Mouse (Mus musculus): ENCODE data around the gene Kif21b.

Gene Kif21b

DNA sequence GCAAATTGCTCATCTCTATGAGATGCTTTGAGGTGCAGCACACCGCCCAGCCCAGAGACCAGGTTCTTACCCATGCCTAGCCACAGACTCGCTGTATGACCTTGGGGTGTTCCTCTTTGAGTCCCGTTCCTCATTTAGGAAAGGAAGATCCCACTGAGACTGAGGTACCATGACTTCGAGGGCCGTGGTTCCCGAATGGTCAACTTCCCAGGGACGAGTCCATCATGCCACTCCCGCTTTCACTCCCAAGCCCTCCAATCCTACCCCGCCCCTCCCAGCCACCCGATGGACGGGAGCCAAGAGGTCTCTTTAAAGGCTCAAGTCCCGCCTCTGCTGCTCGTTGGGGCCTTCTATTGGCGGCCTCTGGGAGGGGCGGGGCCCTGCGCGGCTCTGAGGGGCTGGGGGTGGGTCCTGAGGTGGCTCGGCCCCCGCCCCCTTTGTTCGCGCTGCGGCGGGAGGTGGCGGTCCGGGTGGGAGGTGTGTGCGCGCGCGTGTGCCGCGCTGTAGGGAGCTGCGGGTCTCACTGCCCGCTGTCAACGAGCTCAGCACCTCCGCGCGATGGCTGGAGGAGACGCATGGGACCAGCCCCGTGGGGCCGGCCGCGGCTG lies at the start of gene Kif21b:
TSS of gene Kif21b (plus strand) at position 439 of the 608 bp plus-strand sequence.
- DNase-seq: peak; percentile 84 to 87

- DNase-seq: no peak
Observed at GRCm38 (mm10) chr1:136085988-136086685, 45.1 kb upstream of the Kif21b start.

DNA sequence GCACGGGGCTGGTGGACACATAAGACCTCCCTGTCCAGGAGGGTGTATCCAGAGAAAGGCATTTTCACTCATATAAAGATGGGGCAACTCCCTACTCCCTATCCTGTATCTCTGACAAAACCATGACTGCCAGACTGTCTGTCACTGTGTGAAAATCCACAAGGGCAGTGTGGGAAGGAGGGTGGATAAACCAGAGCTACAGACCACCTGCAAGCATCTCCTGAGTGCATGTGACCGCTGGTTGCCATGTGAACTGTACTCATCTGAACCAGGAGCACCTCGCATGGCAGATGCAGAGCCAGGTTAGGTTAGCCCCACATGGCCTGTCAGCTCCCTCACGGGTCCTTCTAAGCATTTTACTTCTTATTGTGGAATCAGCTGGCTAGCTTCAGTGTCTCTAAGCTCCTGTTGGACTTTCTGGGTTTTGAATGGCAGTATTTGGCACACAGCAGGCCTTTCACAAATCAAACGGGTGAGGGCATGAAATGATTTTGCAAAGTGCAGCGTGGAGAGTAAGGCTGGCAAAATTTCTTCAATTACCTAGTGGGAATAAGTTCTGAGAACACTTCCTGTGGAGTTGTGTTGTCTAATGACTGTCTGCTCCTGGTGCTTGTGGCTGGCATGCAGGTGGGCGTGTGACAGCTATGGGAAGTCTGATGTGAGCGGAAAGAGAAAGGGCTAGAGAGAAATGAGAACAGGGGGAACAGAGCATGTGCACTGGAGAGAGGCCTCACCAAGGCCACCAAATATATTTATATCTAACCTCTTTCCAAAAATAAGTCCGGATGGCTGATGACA lies 41.6 kb upstream of the Kif21b start:
- DNase-seq: no peak

GRCm38 (mm10) chr1:136093726-136094125 lies 37.5 kb upstream of the Kif21b start:
- no peak for DNase-seq

GRCm38 (mm10) chr1:136094807-136095206 lies 36.4 kb upstream of the Kif21b start:
- DNase-seq: no peak

DNA sequence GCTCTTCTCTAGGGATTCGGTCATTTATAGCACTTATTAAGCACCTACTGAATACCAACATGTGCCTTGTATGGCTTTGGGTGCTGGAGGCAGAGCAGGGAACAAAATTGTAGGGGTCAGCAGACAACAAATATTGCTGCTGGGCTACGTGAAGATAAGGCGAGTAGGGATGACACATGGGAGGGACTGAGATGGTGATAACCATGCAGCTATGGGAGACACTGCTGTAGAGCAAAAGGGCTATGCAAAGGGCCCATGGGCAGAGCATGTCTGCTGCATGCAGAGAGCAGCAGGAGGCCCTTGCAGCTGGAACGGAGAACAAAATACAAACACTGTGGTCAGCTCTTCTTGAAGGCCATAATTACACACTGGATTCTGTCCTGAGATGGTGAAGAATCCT lies 29.1 kb upstream of the Kif21b start:
- no peak for DNase-seq

DNA sequence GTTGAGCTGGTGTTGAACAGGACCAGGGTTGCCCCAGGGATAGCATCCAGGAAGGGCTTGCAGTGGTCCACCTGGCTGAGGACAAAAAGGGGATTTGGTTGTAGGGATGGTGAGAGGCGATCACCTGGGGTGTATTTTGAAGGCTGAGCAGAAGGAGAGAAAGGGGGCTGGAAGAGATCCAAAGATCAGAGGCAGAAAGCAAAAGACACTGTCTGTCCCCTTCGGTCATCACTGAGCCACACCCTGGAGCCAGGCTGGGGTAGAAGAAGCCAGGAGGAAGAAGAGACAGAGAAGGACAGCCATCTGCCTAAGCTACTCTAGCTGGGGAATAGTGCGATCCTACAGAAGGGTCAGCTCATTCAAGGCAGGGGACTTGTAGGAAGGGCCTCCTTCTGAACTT lies 28.6 kb upstream of the Kif21b start:
- no peak for DNase-seq

GRCm38 (mm10) chr1:136102981-136103380 lies 28.2 kb upstream of the Kif21b start:
- no peak for DNase-seq

DNA sequence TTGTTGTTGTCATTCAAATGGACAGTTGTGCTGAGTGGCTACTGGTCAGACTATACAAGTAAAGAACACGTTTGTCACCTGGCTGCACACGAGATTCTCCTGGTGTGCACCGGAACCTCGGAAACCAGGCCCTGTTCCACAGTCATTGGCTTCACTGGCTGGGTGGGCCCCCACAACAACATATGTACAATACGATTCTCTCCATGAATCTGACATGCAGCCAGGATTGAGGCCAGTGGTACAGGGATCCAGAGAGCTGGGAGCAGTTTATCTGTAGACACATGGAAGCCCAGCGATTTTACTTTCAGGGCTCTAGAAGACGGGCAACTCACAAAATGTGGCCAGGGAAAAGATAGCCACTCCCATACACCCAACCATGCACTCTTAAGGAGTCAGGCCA lies 27.5 kb upstream of the Kif21b start:
- no peak for DNase-seq

- no peak for DNase-seq
Observed at GRCm38 (mm10) chr1:136104741-136105140, 26.4 kb upstream of the Kif21b start.

- DNase-seq: no peak
Observed at GRCm38 (mm10) chr1:136109464-136109863, 21.7 kb upstream of the Kif21b start.

DNA sequence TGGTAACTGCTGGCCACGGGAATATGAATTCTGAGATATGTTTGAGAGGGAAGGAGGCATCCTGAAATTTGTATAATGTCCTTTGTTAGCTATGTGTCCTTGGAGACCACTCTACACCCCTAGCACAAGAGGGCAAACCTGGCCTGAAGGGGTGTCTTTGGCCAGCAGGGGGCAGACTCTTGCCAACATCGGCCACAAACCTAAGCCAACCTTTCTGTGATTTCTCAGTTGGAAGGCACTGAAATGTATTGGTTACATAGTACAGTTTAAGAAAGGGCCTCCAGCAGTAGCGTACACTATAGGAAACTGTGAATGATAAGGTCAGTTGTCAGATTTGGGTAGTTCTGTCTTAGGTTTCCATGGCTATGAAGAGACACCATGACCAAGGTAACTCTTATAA lies 15.0 kb upstream of the Kif21b start:
- peak; percentile 51 to 86 for DNase-seq

- DNase-seq: no peak
Observed at GRCm38 (mm10) chr1:136117069-136117468, 14.1 kb upstream of the Kif21b start.

DNA sequence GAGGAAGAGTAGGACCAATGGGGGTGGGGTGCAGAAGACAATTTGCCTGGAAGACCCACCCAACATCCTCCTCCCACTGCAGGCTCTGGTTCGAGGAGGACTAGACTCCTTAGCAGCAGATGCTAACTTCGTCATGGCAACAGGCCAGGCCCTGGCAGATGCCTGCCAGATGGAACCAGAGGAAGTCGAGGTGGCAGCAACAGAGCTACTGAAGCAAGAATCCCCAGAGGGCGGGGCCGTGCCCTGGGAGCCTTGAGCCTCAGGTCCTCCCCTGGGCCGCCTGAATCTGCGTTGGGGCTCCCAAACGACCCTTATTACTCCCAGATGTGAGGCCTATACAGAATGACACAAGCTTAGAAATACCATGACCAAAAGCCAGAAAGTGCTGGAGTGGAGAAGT lies 12.3 kb upstream of the Kif21b start:
- peak in 1 of 2 experiments; percentile 26 for DNase-seq

DNA sequence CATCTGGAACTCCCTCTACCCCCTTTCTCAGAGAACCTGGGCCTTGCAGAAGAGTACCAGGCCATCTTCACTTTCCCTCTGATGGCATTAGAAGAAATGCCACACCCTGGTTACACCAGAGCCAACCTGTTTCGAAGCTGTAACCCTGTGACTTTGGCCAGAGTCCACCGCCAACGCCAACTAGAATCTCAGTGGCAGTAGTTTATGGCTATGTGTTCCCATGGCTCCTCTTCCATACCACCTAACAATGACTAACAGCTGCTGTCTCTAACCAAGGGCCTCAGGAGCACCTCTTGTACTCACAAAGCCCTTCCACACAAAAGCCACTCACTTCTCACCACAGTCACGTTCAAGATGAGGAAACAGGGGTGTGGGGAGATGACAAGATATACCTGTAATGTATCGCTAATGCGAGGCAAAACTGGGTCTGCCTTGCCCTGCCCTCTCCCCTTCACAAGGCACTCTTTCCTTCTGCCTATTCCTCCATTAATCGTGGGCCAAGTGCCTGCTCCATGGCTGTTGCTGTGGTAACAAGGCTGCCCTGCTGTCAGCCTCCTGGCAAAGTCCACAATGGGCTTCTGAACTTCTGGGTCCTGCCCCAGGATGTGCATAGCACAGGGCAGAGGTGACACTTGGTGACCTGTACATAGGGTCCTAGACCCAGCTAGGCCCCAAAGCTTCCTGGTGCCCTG lies 11.5 kb upstream of the Kif21b start:
- peak in 1 of 2 experiments; percentile 25 for DNase-seq

- no peak for DNase-seq
Observed at GRCm38 (mm10) chr1:136120263-136120603, 11.0 kb upstream of the Kif21b start.

GRCm38 (mm10) chr1:136120785-136121184 lies 10.4 kb upstream of the Kif21b start:
- DNase-seq: no peak

- DNase-seq: no peak
Observed at GRCm38 (mm10) chr1:136122030-136122429, 9.2 kb upstream of the Kif21b start.

GRCm38 (mm10) chr1:136126159-136126765 lies 4.9 kb upstream of the Kif21b start:
- peak in 1 of 2 experiments; percentile 62 for DNase-seq

- DNase-seq: peak; percentile 66 to 73
Observed at GRCm38 (mm10) chr1:136126895-136127294, 4.3 kb upstream of the Kif21b start.

DNA sequence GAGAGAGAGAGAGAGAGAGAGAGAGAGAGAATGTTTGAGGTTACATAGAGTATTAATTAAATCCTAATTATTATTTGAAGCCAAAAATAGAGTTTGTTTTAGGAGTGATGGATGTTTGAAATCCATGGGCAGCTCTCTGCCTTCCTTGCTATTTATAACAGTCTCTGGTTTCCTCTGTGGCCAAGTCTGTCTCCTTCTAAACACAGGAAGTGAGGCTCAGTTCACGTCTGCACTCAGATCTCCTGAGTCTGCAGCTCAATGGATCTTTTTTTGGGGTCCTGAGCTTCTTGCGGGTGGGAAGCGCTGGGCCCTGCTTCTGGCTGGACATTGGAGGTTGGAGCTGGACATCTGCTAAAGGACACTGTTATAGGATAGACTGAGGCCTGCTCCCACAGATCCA lies 3.3 kb upstream of the Kif21b start:
- no peak for DNase-seq

DNA sequence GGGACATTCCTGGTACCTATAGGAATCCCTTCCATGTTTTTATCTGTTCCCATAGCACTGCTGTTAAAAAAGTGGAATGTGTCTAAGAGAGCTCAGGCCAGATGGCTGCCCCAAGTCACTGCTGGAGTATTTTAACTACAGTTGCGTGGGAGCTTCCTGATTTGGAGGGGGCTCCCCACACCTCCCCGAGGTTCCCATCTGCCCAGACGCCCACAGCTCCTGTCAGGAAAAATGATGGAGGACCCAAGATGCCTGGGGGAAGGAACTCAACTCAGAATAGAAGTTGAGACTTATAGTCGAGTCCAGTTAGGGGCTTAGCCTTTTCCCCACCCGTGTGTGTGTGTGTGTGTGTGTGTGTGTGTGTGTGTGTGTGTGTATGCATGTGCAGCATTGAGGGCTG lies 2.8 kb upstream of the Kif21b start:
- DNase-seq: no peak

All from kidney, postnatal 36 days (tissue).